Mouse (Mus musculus) forebrain, postnatal 0 days (tissue): Measurements from ENCODE around the gene Avil. TPM values are rescaled to one million over a fixed set of nuclear protein-coding genes. Genes with fewer than 3 reads are reported as not detected.

Experiments
- ATAC-seq: fragments of 200-750 bp; cut with Nextera tagmentation; 2 replicates; pipeline ENCODE4 v1.8.0; 2017; ENCODE audit warnings: mild to moderate bottlenecking, moderate library complexity
- DNase-seq: peaks from one replicate; pipeline ENCODE4 v3.0.0-alpha.2; 2015
- H3K27ac ChIP-seq: fragments of 300-500 bp; sonication (generic); 2 replicates; pipeline ENCODE4 v1.5.1; 2014; ENCODE audit warnings: low read depth, mild to moderate bottlenecking, antibody characterized with exemption, low read length, moderate library complexity, mixed read lengths
- H3K27me3 ChIP-seq: fragments of 300-500 bp; sonication (generic); 2 replicates; pipeline ENCODE4 v1.6.1; 2014; ENCODE audit warnings: mild to moderate bottlenecking, low read length, mixed read lengths; ENCODE audit not compliant: insufficient read depth
- H3K36me3 ChIP-seq: fragments of 300-500 bp; sonication (generic); 2 replicates; pipeline ENCODE4 v1.6.1; 2014; ENCODE audit warnings: mild to moderate bottlenecking, moderate library complexity; ENCODE audit not compliant: insufficient read depth
- H3K4me1 ChIP-seq: fragments of 300-500 bp; sonication (generic); 2 replicates; pipeline ENCODE4 v1.6.1; 2014; ENCODE audit warnings: antibody characterized with exemption; ENCODE audit not compliant: insufficient read depth
- H3K4me2 ChIP-seq: fragments of 300-500 bp; sonication (generic); 2 replicates; pipeline ENCODE4 v1.6.1; 2014; ENCODE audit warnings: low read depth, mild to moderate bottlenecking, moderate library complexity
- H3K4me3 ChIP-seq: fragments of 300-500 bp; sonication (generic); 2 replicates; pipeline ENCODE4 v1.5.1; 2014; ENCODE audit warnings: low read depth, low read length, mixed read lengths
- H3K9ac ChIP-seq: fragments of 300-500 bp; sonication (generic); 2 replicates; pipeline ENCODE4 v1.6.1; 2014; ENCODE audit warnings: mild to moderate bottlenecking
- H3K9me3 ChIP-seq: fragments of 300-500 bp; sonication (generic); 2 replicates; pipeline ENCODE4 v1.6.1; 2016; ENCODE audit warnings: low read length
- CTCF ChIP-seq: sonication (generic); IDR thresholded peaks from 2 replicates; pipeline ENCODE4 v1.5.1; 2016; ENCODE audit warnings: antibody characterized with exemption, control low read depth, low read depth
- WGBS: fragments of 180-500 bp; shearing (Covaris S2); extraction: QIAGEN DNeasy Blood & Tissue Kit; methylation state at CpG from one replicate; pipeline ENCODE4 v1.1.7; 2014; 5-methylcytosine and 5-hydroxymethylcytosine counted together
- polyA plus RNA-seq: library from polyadenylated mRNA; unstranded; fragments of >200 nt; fragmentation: Nextera tagmentation; extraction: Ambion mirVana; gene quantifications from 2 replicates; pipeline ENCODE4 v1.2.1, GENCODE M21; 2015
- total RNA-seq: library from RNA; depleted of rRNA; stranded (reverse); fragments of >200 nt; gene quantifications from 2 replicates; pipeline ENCODE4 v1.2.3, GENCODE M21; 2014

Gene Avil
- total and polyA plus RNA-seq, 2 experiments from 2014 or later, result 0.24 to 0.67 TPM

- no peak overlapping the region for H3K4me3 ChIP-seq
- H3K36me3 ChIP-seq, result peaks cover 15% of the 10 kb centered on the region
- no peak overlapping the region for H3K27ac ChIP-seq
- WGBS, result 75% methylated on average over 16 of the region's 16 CpGs
- no peak for DNase-seq
- TF ChIP-seq CTCF, result no peak
- H3K9ac ChIP-seq, result no peak overlapping the region
- no peak overlapping the region for H3K4me2 ChIP-seq
- no peaks in the 10 kb centered on the region for H3K4me1 ChIP-seq
- no peak for ATAC-seq
- H3K9me3 ChIP-seq, result no peaks in the 10 kb centered on the region
- no peaks in the 10 kb centered on the region for H3K27me3 ChIP-seq
Observed at GRCm38 (mm10) chr10:127018422-127018821, 17.9 kb downstream of the Avil start.

DNA sequence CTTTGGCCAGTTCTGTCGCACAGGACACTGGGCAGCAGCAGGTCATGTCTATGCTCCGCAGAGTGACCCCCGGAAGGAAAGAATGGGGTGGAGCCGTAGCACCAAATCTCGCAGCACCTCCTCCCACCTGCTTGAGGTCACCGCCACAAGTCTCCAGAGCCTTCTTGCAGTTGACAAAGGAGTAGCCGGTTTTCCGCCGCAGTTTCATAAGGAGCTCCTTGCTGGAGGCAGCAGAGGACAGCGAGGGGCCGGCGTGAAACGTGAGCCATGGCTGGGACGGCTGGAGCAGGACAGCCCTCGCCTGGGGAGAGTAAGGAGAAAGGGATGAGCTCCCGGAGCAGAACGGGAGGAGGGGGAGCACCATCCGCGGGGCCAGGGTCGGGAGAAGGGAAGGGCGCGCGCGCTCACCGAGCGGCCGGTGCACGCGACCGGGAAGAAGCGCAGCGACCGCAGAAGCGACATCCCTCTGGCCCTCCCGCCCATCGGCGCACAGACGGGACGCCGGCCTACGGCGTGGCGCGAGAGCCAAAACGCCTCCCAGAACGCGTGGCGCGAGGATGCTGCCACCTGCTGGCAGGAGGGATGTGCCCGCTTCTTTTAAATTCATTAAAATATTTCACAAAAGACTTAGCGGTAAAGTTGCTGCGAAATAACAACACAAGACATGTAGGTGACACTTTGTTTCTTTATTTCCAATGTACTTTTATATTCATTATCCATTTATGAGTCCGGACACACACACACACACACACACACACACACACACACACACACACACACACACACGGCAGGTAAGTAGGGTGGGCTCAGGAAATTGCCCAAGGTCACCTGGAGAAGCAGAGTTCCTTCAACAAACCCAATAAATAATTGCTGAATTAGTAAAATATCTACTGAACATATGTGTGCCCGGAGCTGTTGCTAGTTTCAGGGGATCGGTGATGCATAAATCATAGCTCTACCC is 30.1 kb downstream of the Avil start, which contains the start of gene Tsfm:
Gene Tsfm, minus strand, starts transcription at position 505 of the 961 bp plus-strand sequence.
- TF ChIP-seq CTCF, result peak; percentile 96
- Histone ChIP-seq H3K9ac (peak within 1 kb of the TSS; percentile 78), H3K27me3 (no peaks in the 10 kb centered on the region), H3K4me1 (no peaks in the 10 kb centered on the region), H3K27ac (peak within 1 kb of the TSS; percentile 60), H3K4me3 (peak within 1 kb of the TSS; percentile 68), H3K9me3 (no peaks in the 10 kb centered on the region), H3K36me3 (peaks cover 25% of the 10 kb centered on the region), H3K4me2 (peak within 1 kb of the TSS; percentile 62)
- peak; percentile 96 for DNase-seq
- WGBS, result 4% methylated on average over 55 of the region's 56 CpGs
- peak; percentile 91 for ATAC-seq

- no peaks in the 10 kb centered on the region for H3K27me3 ChIP-seq
- H3K4me2 ChIP-seq, result no peak overlapping the region
- H3K27ac ChIP-seq, result no peak overlapping the region
- WGBS, result 90% methylated on average over 8 of the region's 8 CpGs
- no peak for TF ChIP-seq CTCF
- no peak for ATAC-seq
- H3K36me3 ChIP-seq, result peaks cover 4% of the 10 kb centered on the region
- no peak overlapping the region for H3K9ac ChIP-seq
- no peak overlapping the region for H3K4me3 ChIP-seq
- no peaks in the 10 kb centered on the region for H3K4me1 ChIP-seq
- DNase-seq, result no peak
- H3K9me3 ChIP-seq, result no peaks in the 10 kb centered on the region
Observed at GRCm38 (mm10) chr10:127033301-127033741, 32.8 kb downstream of the Avil start.

- H3K36me3 ChIP-seq, result no peaks in the 10 kb centered on the region
- H3K27me3 ChIP-seq, result no peaks in the 10 kb centered on the region
- no peak overlapping the region for H3K4me2 ChIP-seq
- no peak overlapping the region for H3K9ac ChIP-seq
- no peak for DNase-seq
- H3K9me3 ChIP-seq, result no peaks in the 10 kb centered on the region
- 84% methylated on average over 12 of the region's 12 CpGs for WGBS
- no peak overlapping the region for H3K27ac ChIP-seq
- H3K4me1 ChIP-seq, result no peaks in the 10 kb centered on the region
- no peak overlapping the region for H3K4me3 ChIP-seq
- ATAC-seq, result no peak
- no peak for TF ChIP-seq CTCF
Observed at GRCm38 (mm10) chr10:127036273-127036672, 35.8 kb downstream of the Avil start.

DNA sequence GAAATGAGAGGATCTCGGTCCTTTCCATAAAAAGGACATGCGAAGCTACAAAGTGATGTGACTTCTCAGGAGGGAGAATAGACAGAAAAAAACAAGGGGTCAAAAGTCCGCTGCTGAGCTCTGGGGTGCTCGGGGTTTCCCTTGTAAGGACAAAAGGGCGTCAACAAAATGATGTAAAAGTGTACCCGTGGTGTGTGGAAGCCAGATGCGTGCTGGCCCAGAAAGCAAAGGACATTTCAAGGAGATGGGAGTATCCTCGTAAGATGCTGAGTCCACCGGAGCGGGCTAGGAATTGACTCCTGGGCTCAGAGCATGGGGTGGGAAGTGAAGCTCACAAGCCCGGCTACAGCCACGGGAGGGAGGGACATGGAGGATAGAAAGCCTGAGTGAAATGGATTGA is 37.1 kb downstream of the Avil start:
- 71% methylated on average over 12 of the region's 12 CpGs for WGBS
- Histone ChIP-seq H3K9ac (no peak overlapping the region), H3K9me3 (no peaks in the 10 kb centered on the region), H3K4me3 (no peak overlapping the region), H3K27me3 (no peaks in the 10 kb centered on the region), H3K27ac (no peak overlapping the region), H3K4me2 (no peak overlapping the region), H3K36me3 (no peaks in the 10 kb centered on the region), H3K4me1 (peaks cover 5% of the 10 kb centered on the region)
- no peak for TF ChIP-seq CTCF
- DNase-seq (no peak), ATAC-seq (no peak)

DNA sequence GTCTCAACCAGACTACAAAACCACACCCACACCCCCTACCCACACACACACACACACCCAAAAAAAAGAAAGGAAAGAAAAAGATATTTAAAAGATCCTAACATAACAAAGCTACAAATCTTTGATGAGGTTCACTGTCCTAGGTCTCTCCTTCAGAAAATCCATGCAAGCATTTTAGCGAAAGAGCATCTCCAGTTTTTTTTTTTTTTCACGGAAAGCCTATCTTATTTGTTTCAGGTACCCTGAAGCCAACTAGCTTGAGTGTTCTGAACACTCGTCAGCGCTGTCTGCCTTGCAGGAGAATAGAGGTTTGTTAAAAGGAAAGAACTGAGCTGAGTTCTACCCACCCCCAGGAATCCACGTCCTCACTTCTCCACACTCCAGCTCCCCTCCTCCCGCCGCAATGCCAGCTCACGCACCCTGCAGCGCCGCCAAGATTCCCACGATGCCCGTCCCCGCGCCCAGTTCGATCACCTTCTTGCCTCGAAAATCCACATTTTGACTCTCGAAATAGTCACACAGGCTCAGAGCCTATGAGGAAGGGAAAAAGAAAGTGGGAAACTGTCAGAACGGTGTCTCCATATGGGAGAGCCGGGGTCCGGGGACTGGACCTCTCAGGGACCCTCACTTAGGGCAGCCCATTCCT is 40.2 kb downstream of the Avil start:
- no peak for TF ChIP-seq CTCF
- no peaks in the 10 kb centered on the region for H3K9me3 ChIP-seq
- no peaks in the 10 kb centered on the region for H3K27me3 ChIP-seq
- peak overlapping the region; percentile 97 for H3K4me2 ChIP-seq
- H3K9ac ChIP-seq, result peak overlapping the region; percentile 57
- WGBS, result under 1% methylated on average over 20 of the region's 20 CpGs
- H3K27ac ChIP-seq, result no peak overlapping the region
- DNase-seq, result no peak
- H3K4me3 ChIP-seq, result peak overlapping the region; percentile 76
- H3K4me1 ChIP-seq, result peaks cover 6% of the 10 kb centered on the region
- H3K36me3 ChIP-seq, result 0 out of 2 replicates have a peak, but pooled peaks cover 3% of the 10 kb centered on the region
- no peak; the same call in 1 of the 2 replicates for ATAC-seq
